10 mouse cellular contexts compared by ENCODE assay signal in the genomic region with DNA sequence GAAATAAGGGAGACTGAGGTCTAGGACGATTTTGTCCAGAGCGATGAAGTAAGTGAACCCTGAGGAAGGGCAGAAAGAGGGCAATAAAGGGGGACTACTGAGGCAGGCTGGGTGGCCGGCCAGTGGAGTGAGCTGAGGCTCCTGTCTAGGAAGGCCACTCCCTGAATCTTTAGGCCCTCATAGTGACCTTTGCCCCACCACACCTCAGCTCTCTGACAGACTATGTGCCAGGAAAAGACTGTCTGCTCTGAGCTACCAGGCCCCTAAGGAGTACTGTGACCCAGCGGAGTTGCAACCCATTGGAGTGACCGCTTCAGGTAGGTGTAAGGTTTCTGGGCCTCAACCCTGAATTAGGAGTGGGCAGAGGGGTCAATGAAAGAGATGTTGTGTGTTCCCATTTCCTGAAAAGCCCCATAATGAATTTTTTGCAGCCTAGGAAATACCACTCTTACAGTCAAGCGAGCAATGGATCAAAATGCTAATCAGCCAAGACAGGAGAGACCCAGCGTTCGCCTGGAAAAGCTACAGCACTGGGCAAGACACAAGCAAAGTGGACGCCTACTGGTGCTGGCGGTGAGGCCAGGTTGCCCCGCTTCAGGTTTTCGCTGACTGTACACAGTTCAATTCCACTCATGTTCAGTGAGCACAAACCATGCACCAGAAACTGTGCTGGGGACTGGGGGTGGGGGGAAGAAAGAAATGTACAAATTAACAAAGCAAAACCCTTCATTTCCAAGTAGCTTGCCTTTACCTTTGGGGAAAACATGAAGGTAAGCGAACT. TPM values are rescaled to one million over a fixed set of nuclear protein-coding genes. Genes with fewer than 3 reads are reported as not detected.
A peak's percentile ranks its signal among the peaks of the same experiment; 100 is the strongest.
DNase-seq lines count a peak whose midpoint lies in the region; ATAC-seq lines count a peak whose summit lies in the region.
"Had no signal": no experiment of that assay in that cellular context is flagged by ENCODE, and none has a peak within 500 bp of the region (broad histone marks: within the 10 kb centered on the region; RNA-seq: fewer than 3 reads in every experiment).

No protein-coding gene starts in this region.

- H3K27ac ChIP-seq in embryonic facial prominence, embryonic 12.5 days: no peak overlapping the region

- H3K9ac ChIP-seq in embryonic facial prominence, embryonic 12.5 days: 0 out of 2 replicates have a peak overlapping the region, but pooled peaks have one; percentile 1

- peak; percentile 64 for DNase-seq in kidney, adult 11 months
- DNase-seq in kidney, adult 18-20 months: no peak
- peak; percentile 43 for DNase-seq in R1 (ENCODE audit: low read depth, low spot score)
- peak; percentile 53 to 60 for DNase-seq in kidney, postnatal 36 days
- no peak for DNase-seq in adrenal gland, adult 18-20 months (ENCODE audit: low spot score in 2 of 2)
- no peak for DNase-seq in layer of hippocampus, adult 11-12 months (ENCODE audit: low spot score)
- DNase-seq: heart, postnatal 4 days; lung, postnatal 4 days had no signal

- no peaks in the 10 kb centered on the region for H3K27me3 ChIP-seq in embryonic facial prominence, embryonic 12.5 days

- no peak overlapping the region for H3K4me3 ChIP-seq in embryonic facial prominence, embryonic 12.5 days

- no peaks in the 10 kb centered on the region for H3K36me3 ChIP-seq in embryonic facial prominence, embryonic 12.5 days

- 71% methylated on average over 13 of the region's 13 CpGs for WGBS in embryonic facial prominence, embryonic 12.5 days

- H3K9me3 ChIP-seq in embryonic facial prominence, embryonic 12.5 days: no peaks in the 10 kb centered on the region

- no peak for ATAC-seq in embryonic facial prominence, embryonic 12.5 days (ENCODE audit: insufficient number of reproducible peaks, insufficient read depth, low FRiP score, low TSS enrichment)

- no peak overlapping the region for H3K4me2 ChIP-seq in embryonic facial prominence, embryonic 12.5 days (replicated peaks)

- peaks cover 46% of the 10 kb centered on the region for H3K4me1 ChIP-seq in embryonic facial prominence, embryonic 12.5 days

RNA-seq across cellular contexts. Expression of a gene that starts 1.4 kb away (rescaled TPM):
- polyA plus RNA-seq in embryonic facial prominence, embryonic 12.5 days (2016; fragmentation: Nextera tagmentation; extraction: Ambion mirVana): 0.51 and 0.63 TPM in 2 replicates
- 1 to 10 TPM; 2.1 to 2.3 TPM for total RNA-seq in adrenal gland, adult 18-20 months (2021)
- total RNA-seq: left cerebral cortex, postnatal 10 days had no signal

RNA-seq across cellular contexts. Expression of a gene that starts 3.7 kb away (rescaled TPM):
- 56.7 and 60.6 TPM in 2 replicates for polyA plus RNA-seq in embryonic facial prominence, embryonic 12.5 days (2016; fragmentation: Nextera tagmentation; extraction: Ambion mirVana)
- 10 to 100 TPM; 53.9 to 61.2 TPM for total RNA-seq in adrenal gland, adult 18-20 months (2021)

RNA-seq across cellular contexts. Expression of a gene that starts 25.4 kb away (rescaled TPM):
- polyA plus RNA-seq in embryonic facial prominence, embryonic 12.5 days (2016; fragmentation: Nextera tagmentation; extraction: Ambion mirVana): not detected in 2 replicates
- total RNA-seq in adrenal gland, adult 18-20 months (2021): not detected
- total RNA-seq: heart, postnatal 4 days; left cerebral cortex, postnatal 10 days had no signal

RNA-seq across cellular contexts. Expression of a gene that starts 32.3 kb away (rescaled TPM):
- 204 and 214 TPM in 2 replicates for polyA plus RNA-seq in embryonic facial prominence, embryonic 12.5 days (2016; fragmentation: Nextera tagmentation; extraction: Ambion mirVana)
- 10 to 100 TPM; 37.8 to 39.7 TPM for total RNA-seq in adrenal gland, adult 18-20 months (2021)

Comparison
In these comparisons a context has a peak if more than half of its experiments do, and no peak if none do; other contexts are left out.
1. DNase-seq: peak in kidney, adult 11 months (single experiment), R1 (single experiment) and kidney, postnatal 36 days (2 of 2); none in kidney, adult 18-20 months (single experiment), adrenal gland, adult 18-20 months (0 of 2) and layer of hippocampus, adult 11-12 months (single experiment).